Mouse (Mus musculus) adrenal gland, postnatal 25 days (tissue): ENCODE data around the gene Cct2. TPM values are rescaled to one million over a fixed set of nuclear protein-coding genes. Genes with fewer than 3 reads are reported as not detected.
A peak's percentile ranks its signal among the peaks of the same experiment; 100 is the strongest.
"Not testable (repeated sequence)": the region's sequence is repeated elsewhere in the genome, so short reads cannot be mapped to it uniquely, and the experiment has no call there.

ENCODE experiments used
- DNase-seq: peaks from one replicate; pipeline ENCODE4 v3.0.0; 2021; ENCODE audit warnings: mixed read lengths
- total RNA-seq: library from RNA; stranded (reverse); gene quantifications from 2 replicates; pipeline ENCODE4 v1.2.3, GENCODE M21; 2021

Gene Cct2
- total RNA-seq, 1 experiment from 2014 or later: 236 TPM

DNA sequence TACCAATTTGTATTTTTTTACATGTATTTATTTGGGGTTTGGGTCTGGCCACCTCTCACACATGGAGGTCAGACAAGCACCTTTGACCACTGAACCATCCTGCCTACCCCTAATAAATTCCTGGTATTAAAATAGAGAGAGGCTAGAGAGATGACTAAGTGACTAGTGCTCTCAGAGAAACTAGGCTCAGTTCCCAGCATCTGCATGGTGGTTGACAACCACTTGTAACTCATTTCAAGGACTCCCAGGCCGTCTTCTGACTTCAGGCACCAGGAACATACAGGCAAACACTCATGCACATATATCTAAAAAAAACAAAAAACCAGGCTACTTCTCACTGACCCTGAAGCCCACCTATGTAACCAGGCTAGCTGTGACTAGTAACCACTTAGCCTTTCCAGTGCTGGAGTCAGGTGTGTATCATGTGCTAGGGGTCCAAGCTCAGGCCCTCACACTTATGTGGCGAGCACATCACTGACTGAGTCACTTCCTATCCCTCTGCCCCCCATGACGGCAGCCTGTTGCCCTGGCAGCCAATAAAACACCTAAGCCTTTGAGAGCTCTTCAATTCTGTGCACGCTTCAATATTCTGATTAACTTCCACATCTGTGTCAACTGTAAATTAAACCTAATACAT, 13.5 kb downstream of the Cct2 start:
- DNase-seq: peak; percentile 24

DNA sequence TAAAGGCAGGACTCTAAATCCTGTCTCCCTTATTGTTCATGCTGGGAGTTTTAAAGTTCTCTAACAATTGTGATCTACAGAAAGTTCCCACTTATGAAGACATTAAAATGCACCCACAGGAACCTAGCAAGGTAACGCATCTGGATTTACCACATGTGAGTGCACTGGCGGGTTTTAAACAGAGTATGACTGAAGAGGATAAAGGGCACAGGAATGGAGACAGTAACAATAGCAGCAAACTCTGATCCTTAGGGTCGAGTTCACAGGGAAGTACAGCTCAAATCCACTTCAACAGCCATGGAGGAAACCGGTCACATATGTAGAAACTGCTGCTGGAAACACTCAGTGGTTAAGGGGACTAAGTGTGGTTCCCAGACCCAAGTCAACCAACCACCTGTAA, 14.4 kb downstream of the Cct2 start:
- DNase-seq: no peak

DNA sequence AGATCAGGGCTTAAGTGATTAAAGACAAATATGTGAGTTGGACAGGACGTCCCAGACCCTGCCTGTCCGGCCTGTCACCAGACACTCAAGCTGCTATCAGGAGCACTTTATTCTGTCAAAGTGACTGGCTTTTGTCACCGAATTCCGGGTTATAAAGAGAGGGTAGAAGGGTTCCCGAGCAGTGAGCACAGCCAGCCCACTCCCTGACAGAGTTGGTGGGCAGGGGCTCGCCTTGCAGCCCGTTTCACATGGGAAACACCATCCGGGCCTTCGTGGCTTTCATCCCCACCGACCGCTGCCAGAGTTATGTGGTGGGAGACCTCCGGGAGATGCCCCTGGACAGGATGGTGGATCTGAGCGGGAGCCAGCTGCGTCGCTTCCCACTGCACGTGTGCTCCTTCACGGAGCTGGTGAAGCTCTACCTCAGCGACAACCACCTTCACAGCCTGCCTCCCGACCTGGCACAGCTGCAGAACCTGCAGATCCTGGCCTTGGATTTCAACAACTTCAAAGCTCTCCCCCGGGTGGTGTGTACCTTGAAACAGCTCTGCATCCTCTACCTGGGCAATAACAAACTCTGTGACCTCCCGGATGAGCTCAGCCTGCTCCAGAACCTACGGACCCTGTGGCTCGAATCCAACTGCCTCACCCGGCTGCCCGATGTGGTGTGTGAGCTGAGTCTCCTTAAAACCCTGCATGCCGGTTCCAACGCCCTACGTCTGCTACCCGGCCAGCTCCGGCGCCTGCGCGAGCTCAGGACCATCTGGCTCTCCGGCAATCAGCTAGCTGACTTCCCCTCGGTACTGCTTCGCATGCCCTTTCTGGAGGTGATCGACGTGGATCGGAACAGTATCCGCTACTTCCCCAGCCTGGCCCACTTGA, 18.2 kb downstream of the Cct2 start, which contains the start of gene Lrrc10:
Lrrc10 (plus strand) TSS at position 167 of the 882 bp plus-strand sequence.
- no peak for DNase-seq

DNA sequence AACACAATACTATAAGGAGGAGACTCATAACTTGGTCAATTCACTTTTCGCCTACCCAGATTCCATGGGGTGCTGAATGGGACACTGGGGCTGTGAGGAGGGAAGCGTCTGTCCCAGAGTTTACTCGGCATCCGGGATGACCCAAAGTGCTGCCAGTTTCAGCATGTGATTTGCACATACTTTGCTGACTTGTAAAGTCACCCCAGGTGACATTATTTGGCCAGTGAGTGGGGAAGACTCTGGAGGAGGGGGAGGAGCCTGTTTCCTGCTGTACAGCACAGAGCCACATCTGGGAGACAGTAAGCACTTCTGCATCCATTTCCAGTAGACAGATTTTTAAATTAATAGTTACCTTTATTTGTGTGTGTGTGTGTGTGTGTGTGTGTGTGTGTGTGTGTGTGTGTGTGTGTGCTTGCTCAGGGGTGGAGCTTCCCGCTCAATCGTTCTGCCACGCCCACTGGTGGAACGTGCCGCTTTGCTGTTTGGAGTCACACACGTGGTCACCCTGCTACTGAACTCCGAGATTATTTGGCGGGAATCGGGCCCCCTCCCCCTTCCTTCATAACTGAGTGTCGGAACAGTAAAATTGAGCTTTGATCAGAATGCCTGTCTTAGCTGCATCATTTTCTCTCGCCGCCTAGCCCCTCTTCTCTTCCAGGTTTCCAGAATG, 20.0 kb downstream of the Cct2 start:
- DNase-seq: not testable (repeated sequence)

DNA sequence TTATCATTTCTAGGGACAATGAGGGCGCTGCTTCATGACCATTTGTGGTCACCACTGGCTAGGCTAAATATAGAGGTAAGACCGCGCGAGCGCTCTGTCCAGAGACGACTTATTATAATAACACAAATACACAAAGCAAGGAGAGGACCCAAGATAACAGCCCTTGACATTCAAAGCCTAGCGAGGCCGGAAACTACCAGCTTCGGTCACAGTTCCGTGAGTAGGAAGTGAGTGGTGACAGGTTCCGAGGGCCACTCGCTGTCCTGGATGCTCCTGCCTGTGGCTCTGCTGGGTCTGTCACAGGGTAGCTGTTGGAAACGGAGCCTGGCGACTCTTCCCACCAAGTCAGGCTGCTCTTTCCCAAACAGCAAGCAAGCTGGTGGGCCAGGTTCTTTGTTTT, 21.3 kb downstream of the Cct2 start:
- DNase-seq: no peak

DNA sequence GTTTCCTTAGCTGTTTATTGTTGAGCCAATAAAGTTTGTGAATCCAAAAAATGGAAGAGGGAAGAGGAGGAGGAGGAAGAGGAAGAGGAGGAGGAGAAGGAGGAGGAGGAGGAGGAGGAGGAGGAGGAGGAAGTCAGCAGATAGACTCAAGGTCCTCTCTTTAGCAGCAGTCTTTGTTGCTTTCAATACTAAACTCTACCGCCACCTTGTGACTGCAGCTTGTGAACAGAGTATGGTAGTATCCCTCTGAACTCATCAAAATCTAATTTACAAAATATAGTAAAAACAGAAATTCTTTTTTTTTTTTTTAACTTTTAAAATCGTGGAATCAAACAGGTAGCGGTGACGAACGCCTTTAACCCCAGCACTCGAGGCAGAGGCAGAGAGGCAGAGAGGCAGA, 23.3 kb downstream of the Cct2 start:
- no peak for DNase-seq

DNA sequence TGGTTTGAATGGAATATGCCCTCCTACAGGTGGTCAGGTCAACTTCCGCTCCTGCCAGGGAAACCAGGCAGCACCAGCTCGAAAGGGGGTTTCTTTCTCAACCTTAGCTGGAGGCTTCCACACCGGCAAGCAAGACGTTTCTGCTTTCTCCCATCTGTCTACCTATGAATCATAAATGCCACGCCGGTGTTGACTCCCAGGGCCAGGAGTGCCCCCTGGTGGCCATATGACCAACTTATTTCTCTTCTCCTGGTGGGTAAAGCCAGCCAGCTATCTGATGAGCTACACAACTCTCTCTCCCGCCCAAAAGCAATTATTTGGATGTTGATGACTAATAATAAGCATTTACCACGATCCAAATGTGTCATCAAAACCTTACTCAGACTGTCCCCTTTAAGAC, 29.8 kb downstream of the Cct2 start:
- DNase-seq: peak; percentile 88

DNA sequence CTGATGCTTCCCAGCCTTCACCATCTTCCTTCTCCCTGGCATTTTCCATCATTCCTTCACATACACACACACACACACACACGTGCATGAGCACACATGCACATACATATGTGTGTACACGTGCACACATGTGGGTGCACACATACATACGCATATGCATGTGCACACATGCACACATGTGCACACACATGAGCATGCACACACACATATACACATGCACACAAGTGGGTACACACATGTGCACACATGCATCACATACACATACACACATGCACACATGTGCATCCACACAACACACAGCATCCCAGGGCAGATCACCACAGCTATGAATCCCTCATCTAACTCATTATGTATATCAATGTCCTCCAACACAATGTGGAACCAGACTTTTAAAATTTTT, 32.5 kb downstream of the Cct2 start:
- DNase-seq: no peak

DNA sequence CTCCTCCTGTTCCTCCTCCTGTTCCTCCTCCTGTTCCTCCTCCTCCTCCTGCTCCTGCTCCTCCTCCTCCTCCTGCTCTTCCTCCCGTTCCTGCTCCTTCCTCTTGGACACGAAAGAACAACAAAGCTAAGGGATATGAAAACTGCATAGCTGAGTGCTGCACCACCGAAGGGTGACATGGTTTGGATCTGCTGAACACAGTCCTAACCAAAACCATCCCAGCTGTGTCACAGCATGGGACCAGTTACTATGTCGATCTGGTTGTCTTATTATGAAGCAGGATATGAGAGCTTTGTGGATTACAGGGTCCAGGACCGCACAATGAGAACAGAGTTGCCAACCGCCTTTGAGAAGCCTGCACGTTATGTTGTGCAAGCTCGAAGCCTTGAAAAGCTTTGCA, 37.4 kb downstream of the Cct2 start:
- DNase-seq: no peak

DNA sequence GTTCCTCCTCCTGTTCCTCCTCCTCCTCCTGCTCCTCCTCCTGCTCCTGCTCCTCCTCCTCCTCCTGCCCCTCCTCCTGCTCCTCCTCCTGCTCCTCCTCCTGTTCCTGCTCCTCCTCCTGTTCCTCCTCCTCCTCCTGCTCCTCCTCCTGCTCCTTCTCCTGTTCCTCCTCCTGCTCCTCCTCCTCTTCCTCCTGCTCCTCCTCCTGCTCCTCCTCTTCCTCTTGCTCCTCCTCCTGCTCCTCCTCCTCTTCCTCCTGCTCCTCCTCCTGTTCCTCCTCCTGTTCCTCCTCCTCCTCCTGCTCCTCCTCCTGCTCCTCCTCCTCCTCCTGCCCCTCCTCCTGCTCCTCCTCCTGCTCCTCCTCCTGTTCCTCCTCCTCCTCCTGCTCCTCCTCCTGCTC, 37.8 kb downstream of the Cct2 start:
- DNase-seq: not testable (repeated sequence)

DNA sequence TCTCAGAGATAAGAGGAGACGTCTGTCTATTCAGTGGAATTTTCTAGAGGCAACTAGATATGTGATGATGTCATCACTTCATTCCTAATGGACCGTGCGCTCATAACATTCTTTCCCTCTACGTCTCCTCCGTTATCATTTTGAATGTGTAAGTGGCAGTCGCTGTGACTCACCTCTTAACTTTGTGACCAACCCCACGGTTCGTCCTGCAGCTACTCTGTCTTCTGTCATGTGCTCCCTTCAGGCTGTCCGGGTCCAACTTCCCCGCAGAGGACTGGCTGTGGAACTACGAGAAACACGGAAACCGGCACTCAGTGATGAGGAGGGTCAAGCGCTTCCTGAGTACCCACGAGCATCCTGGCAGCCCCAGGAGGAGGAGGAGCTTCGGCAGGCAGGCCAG, 39.9 kb downstream of the Cct2 start:
- DNase-seq: no peak

DNA sequence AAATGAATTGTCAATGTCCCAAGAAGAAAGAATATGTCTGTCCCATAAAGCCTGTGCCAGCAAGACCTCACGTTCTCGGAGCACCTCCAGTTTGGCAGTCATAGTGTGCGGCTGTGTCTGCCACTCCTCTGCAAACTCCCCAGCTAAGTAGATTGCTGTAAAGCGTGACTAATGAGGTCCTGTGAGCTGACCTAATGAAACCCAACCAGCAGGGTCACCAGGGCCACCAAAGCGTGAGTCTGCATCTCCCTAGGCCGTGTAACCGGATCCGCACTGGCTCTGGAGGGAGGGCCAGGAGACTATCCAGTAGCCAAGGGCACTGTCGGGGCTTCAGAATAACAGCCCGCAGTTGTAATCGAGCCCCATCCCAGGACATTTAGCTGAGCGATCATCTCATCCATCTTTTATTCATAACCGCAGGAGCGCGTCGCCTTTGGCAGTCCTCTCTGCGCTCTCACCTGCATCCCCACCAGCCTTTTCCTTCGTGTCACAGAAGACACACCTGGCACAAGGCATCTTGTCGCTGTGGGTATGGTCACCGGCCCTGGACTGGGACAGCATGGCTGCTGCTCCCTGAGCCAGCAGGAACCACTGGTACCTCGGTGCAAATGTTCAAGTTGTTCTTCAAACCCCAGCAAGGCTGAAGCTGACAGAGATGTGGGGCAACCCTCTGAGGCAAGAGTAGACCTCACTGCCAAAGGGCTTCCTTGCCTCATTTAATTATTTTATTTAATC, 42.4 kb downstream of the Cct2 start:
- no peak for DNase-seq

DNA sequence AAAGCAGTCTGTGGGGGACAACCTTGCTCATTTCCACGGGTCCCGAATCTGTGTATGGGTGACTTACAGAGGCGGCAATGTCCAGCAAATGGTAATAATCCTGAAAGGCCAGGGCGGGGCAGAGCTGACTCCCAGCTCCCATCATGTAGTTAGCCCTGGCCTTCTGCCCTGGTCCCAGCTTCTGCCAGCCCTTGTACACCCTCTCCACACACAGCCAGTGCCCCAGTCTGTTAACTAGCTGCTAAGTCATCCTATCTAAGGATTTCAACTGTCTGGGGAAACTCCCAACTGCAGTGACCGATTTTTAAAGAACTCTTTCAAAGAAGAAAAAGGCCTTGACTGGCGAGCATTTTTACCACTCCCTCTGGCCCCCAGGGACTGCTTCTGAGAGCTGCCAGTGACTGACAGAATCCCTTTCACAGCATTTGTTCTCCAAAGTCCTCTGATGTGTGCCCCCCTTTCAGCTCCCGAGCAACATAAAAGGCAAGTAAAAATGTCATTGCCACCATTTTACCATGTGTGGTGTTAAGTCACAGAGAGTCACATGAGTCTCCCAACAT, 45.3 kb downstream of the Cct2 start:
- DNase-seq: no peak

DNA sequence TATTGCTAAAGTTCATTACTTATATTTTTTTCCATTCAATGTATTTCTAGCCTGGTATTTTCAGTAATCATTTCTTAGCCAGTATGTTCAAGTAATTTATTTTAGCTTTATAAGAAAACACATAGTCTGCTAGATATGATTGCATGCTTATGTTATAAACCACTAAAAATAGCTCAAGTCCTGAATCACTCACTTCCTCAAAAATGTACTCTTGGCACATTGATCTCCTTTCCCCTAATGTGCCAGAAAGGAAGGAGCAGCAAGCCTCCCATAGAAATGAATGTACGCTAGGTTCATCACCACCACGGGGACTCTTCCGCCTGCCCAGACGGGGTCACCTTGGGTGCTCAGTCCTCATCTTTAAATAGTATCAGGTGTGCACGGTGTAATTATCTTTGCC, 49.0 kb downstream of the Cct2 start:
- DNase-seq: no peak

DNA sequence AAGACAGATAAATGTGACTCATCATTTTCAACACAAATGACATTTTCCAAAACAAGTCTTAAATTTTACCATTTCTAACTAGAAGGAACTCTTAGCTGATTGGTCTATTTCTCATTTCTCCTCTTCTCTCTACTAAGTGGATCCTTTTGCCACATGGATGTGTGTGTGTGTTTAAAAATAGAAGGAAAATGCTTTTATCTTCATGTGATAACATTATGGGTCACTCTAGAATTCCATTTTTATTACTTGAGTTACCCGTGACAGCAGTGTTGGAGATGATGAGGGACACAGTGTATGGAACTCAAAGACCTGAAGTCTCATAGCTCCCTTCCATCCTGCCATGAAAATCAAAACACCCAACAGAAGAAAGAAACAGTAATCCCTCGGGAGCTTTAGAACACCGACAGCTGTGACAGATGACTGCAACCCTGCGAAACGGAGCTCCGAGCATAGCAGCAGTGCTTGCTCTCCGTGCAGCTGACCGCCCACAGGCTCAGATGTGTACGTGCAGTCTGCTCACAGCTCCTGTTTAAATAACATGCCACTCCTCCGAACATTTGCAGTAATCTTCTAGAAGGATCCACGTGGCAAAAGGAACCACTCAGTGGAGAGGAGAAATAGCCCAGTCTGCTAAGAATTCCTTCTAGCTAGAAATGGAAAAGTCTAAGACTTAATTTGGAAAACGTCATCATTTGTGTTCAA, 49.8 kb downstream of the Cct2 start:
- no peak for DNase-seq

DNA sequence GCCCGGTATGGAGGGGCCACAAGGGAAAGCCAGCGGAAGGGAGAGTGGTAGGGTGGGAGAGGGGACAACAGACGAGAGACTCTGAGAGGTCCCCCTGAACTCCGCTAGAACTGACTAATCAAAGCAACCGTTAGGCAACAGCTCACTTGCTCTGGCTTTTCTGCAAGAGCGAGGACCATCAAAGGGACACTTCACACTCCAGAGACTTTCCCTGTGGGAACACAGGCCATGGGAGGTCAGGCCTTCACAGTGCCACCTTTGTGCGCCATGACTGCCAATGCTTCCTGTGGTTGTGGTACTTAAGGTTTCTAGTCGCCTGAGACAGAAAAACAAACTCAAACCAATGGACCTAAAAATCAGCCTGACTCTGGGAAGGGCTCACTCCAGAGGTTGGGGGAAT, 52.6 kb downstream of the Cct2 start:
- DNase-seq: no peak

DNA sequence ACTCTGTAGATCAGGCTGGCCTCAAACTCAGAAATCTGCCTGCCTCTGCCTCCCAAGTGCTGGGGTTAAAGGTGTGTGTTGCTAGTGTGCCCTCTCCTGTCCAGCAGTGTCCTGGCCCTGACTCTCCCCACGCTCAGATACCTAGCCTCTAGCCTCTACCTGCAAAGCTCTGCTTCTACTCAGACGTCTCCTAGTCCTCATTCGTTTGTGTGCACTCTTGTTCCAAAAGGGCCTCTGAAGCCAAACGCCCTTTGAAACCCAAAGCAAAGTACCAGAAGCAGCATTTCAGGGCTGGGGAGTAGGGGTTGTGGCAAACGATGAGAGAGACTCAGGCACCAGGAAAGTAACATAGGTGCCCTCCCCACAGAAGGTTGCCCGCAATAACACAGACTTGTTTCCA, 53.9 kb downstream of the Cct2 start:
- DNase-seq: no peak

DNA sequence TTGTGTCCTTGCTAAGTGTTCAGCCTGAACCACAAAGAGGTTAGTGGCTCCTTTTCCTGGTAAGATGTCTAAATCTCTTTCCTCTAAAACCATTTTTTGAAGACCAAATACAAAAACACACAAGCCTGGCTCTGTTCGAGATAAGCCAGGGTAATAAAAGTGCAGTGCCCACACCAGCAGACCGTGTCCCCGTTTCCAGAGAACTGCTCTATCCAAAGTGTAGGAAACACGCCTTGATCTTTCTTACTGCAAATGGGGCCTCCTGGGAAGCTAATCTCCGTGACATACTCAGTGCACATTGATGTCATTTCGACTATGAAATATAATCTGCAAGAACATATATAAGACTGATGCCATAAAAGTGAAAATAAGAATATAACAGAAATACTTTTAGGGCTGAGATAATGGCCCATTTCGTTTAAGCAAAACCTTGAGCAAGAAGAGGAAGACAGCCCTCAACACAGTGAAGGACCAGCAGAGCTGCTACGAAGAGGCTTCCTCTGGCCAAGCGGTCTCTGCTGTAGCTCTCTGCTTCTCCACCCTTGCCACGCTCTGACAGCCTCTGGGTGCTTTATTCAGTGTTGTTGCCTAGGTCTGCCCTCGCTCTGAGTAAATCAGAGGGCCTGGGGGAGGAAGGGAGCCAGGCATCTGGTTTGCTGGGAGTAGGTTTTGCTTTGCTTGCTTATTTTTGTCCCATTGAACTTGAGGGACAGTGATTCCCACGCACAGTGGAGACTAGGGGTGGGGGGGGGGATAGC, 57.7 kb downstream of the Cct2 start:
- no peak for DNase-seq

DNA sequence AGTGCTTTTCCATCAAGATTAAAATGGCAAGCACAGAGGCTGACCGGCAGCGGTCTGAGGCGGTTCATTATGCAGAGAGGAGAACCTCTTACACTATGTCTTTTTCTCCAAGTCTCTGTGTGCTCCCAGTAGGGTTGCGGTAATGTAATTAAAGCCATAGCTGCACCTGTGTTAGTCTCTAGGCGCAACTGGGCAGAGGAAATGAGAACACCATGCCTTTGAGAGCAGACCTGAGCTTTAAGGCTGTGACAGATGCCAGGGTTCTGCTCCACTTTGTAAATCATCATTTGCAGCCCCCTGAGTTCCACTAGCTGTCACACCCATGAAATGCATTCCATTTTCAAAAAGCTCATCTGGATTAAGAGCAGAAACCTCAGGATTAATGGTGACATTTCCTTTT, 58.9 kb downstream of the Cct2 start:
- no peak for DNase-seq
